Mouse (Mus musculus): ENCODE results near the gene Etfrf1. TPM values are rescaled to one million over a fixed set of nuclear protein-coding genes. Genes with fewer than 3 reads are reported as not detected.

The Etfrf1 gene
- polyA plus RNA-seq, 1 experiment from 2014 or later, result 26.5 TPM

DNA sequence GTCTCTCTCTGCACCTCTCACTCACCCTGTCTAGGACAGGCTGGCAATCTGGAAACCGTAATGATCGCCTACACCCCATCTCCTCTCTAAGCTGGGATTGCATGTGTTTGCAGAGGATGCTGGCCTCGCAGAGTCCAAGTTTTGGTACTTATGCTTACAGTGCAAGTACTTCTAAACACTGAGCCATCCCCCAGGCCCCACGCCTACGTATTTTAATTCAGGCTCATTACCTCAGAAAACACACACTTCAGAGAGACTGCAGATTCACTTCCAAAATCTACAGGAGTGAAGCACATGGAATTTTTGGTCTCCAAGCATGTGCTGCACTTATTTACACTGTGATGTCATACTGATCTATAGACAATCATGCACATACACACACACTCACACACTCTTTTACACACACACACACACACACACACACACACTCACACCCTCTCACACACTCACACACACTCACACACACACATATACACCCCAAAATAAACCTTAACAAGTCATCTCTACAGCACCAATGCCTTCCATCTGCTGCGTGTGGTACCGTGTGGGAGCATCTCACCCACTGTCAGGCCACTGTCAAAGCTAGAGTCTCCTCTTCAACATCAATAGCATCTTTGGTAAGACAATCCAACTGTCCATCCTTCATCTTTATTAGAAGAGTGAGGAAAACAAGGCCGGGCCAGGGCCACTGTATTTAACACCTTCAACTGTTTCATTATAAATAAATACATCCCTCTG, 12.8 kb upstream of the Etfrf1 start:
- no peaks in the 10 kb centered on the region for H3K27me3 ChIP-seq
- no peaks in the 10 kb centered on the region for H3K36me3 ChIP-seq
- no peak overlapping the region for H3K4me3 ChIP-seq
- H3K27ac ChIP-seq, result no peak overlapping the region
- no peak for ATAC-seq (ENCODE audit: borderline replicate concordance, extremely low read depth, low FRiP score, low TSS enrichment)
- H3K4me1 ChIP-seq, result no peaks in the 10 kb centered on the region
- no peak overlapping the region for H3K9ac ChIP-seq
- H3K4me2 ChIP-seq, result no peak overlapping the region
- WGBS, result 87% methylated on average over 8 of the region's 8 CpGs
- no peaks in the 10 kb centered on the region for H3K9me3 ChIP-seq

DNA sequence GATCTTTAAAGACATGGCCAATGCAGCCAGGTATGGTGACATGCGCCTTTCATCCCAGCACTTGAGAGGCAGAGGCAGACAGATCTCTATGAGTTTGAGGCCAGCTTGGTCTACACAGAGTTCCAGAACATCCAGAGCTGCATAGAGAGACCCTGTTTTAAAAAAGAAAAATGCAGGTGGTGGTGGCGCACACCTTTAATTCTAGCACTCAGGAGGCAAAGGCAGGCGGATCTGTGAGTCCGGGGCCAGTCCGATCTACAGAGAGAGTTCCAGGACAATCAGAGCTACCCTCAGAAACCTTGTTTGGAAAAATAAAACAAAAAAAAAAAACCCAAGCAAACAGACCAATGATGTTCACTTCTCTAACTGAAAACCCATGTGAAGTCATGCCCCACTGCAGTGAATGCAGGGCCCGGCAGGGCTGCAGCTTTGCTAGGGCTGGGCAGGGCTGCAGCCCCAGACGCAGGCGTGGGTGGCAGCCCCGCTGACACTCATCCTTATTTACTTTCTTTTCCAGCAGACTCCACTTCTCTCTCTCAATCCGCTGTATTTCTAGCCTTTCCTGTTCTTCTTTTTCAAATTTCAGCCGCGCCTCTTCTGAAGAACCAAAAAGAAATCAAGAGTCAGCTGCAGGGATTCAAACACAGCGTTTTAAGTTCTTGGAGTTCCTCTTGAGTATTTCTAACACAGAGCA, 8.4 kb upstream of the Etfrf1 start:
- 59% methylated on average over 13 of the region's 13 CpGs for WGBS
- no peaks in the 10 kb centered on the region; the same call in 1 of the 2 replicates for H3K4me1 ChIP-seq
- no peaks in the 10 kb centered on the region for H3K27me3 ChIP-seq
- no peak overlapping the region for H3K4me2 ChIP-seq
- ATAC-seq (ENCODE audit: borderline replicate concordance, extremely low read depth, low FRiP score, low TSS enrichment), result no peak
- no peak overlapping the region for H3K9ac ChIP-seq
- no peaks in the 10 kb centered on the region for H3K36me3 ChIP-seq
- H3K27ac ChIP-seq, result 0 out of 2 replicates have a peak overlapping the region, but pooled peaks have one; percentile 14
- H3K4me3 ChIP-seq, result no peak overlapping the region
- no peaks in the 10 kb centered on the region for H3K9me3 ChIP-seq

DNA sequence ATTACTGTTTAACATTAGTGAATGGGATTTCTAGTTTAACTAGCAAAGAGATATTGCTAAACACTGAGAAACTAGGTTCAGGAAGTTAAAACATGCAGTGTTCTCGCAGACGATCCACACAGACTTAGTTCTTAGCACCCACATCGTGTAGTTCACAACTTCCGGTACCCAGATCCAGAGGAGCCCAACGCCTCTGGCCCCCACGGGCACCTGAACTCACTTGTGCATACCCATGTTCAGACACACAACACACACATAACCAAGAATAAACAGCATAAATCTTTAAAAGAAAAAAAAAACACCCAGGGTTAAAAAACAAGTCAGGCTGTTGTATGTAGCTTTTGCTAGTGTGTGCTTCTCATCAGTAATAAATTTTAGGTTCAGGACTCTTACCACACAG, 6.5 kb upstream of the Etfrf1 start:
- 84% methylated on average over 6 of the region's 6 CpGs for WGBS
- ATAC-seq (ENCODE audit: borderline replicate concordance, extremely low read depth, low FRiP score, low TSS enrichment), result no peak
- H3K4me2 ChIP-seq, result no peak overlapping the region
- no peaks in the 10 kb centered on the region; the same call in 1 of the 2 replicates for H3K4me1 ChIP-seq
- H3K27me3 ChIP-seq, result no peaks in the 10 kb centered on the region
- H3K9me3 ChIP-seq, result no peaks in the 10 kb centered on the region
- no peak overlapping the region for H3K27ac ChIP-seq
- no peak overlapping the region for H3K9ac ChIP-seq
- no peaks in the 10 kb centered on the region for H3K36me3 ChIP-seq
- no peak overlapping the region for H3K4me3 ChIP-seq

DNA sequence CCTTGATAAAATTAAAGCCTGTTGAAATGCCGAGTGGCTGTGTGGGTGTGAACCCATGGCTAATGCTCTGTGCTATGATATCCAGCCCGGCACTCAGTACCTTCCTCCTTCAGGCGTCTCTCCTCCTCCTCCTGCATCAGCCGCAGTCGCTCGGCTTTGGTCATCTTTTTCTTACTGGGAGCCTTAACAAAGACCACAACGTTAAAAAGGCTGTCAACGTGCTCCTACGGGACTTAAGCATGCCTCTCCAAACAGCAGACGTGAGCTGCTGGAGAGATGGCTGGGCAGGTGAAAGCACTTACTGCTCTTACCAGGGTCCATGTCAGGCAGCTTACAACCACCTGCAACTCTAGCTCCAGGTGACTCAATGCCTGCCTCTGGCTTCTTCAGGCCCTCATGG, 5.8 kb upstream of the Etfrf1 start:
- Histone ChIP-seq H3K36me3 (no peaks in the 10 kb centered on the region), H3K4me3 (no peak overlapping the region), H3K9me3 (no peaks in the 10 kb centered on the region), H3K4me1 (peaks cover 2% of the 10 kb centered on the region), H3K27me3 (no peaks in the 10 kb centered on the region), H3K27ac (no peak overlapping the region), H3K9ac (no peak overlapping the region), H3K4me2 (no peak overlapping the region)
- 50% methylated on average over 10 of the region's 10 CpGs for WGBS
- no peak for ATAC-seq (ENCODE audit: borderline replicate concordance, extremely low read depth, low FRiP score, low TSS enrichment)

DNA sequence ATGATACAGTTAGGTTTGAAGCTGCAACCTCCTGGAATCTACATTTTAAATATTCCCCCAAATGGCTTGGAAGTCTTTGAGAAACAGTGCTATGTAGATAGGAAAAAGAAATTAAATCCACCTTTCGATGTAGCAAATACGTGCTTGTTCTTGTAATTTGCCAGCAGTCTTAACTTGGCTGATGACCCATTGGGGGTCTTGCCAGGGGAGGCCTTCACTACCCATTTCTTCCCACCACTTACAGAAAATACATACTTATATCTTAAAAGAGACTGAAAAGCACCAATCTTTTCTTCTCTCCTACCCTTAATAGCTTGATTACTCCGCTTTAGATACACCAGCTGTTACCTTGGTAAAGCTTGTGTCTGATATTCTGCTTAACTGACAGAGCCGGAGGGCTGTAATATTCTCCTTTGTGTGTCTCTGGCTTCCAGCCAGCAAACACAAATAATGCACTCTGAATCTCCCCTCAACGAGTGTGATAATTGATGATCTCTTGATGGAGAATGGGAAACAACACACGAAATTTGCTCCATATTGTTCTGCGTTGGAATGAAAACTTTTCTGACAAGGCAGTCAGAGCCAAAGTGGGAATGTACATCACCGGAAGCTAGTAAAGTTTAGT, 766 bp upstream of the Etfrf1 start:
- WGBS, result 27% methylated on average over 8 of the region's 8 CpGs
- H3K27ac ChIP-seq, result peak overlapping the region; percentile 49

DNA sequence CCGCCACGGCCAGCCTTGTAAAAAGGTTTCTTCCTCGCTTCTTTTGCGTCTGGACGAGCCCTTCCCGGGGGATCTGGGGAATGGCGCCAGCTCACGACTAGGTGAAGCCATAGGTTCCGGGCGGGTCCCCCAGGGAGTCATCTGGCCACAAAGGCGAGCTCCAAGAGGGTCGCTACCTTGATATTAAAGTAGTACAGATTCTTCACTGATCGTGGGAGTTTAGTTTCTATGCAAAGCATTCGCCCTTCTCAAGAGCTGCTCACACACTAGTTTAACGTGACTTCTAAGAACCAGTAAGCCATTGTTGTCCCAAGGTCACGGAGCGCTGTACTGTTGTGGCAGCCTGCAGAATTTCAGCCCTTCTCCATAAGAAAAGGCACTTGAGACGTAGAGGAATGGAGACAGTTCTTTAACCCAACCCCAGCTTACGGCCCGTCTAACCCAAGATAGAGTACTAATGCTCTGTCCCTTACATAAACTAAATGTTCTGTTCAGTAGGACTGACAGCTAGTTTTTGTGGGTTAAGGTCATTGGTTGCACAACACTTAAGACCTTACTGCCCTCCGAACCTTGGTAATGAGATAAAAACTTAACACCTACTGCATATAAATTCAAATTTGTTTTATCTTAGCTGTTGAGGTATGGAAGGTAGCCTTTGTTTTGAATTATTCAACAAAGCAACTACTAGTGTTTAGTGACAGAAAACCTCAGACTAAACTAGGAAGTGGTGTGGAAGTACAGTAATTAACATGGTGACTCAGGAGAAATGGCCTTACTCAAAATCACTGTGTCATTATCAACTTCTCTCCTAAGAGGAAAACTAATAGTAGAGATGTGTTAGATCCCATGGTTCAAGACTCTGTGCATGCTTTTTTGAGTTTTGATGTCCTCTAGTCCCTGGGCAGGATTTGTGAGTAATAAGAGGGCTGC, 707 bp downstream of the Etfrf1 start:
- Histone ChIP-seq H3K9ac (peak overlapping the region; percentile 84), H3K4me3 (peak overlapping the region; percentile 71), H3K4me2 (peak overlapping the region; percentile 72), H3K36me3 (peaks cover 5% of the 10 kb centered on the region; the same call in 1 of the 2 replicates), H3K9me3 (no peaks in the 10 kb centered on the region), H3K4me1 (peaks cover 18% of the 10 kb centered on the region), H3K27ac (peak overlapping the region; percentile 97), H3K27me3 (no peaks in the 10 kb centered on the region)
- peak; percentile 25; the same call in 1 of the 2 replicates for ATAC-seq (ENCODE audit: borderline replicate concordance, extremely low read depth, low FRiP score, low TSS enrichment)
- WGBS, result 2% methylated on average over 21 of the region's 21 CpGs

More for the DNA sequence above, 766 bp upstream of the Etfrf1 start:
- Histone ChIP-seq H3K9me3 (no peaks in the 10 kb centered on the region), H3K4me2 (peak overlapping the region; percentile 78), H3K27me3 (no peaks in the 10 kb centered on the region), H3K9ac (peak overlapping the region; percentile 33), H3K4me1 (peaks cover 18% of the 10 kb centered on the region), H3K36me3 (no peaks in the 10 kb centered on the region), H3K4me3 (peak overlapping the region; percentile 71)
- no peak for ATAC-seq (ENCODE audit: borderline replicate concordance, extremely low read depth, low FRiP score, low TSS enrichment)

DNA sequence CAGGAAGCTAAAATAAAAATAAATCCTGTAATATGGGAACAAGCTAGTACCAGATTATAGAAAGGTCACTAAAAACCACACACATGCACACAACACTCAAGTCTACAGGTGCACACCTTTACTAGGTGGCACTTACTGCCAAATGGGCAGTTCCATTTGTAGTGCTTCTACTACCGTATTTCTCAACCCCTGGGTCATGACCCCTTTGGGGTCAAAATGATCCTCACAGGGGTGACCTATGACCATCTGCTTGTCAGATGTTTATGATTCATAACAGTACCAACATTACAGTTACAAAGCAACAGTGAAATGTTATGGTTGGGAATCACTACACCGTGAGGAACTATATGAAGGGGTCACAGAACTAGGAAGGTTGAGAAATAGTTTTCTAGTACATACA, 3.0 kb downstream of the Etfrf1 start:
- H3K36me3 ChIP-seq, result peaks cover 10% of the 10 kb centered on the region
- 68% methylated on average over 2 of the region's 2 CpGs for WGBS
- H3K27ac ChIP-seq, result no peak overlapping the region
- H3K4me2 ChIP-seq, result no peak overlapping the region
- H3K27me3 ChIP-seq, result no peaks in the 10 kb centered on the region
- H3K9ac ChIP-seq, result no peak overlapping the region
- no peaks in the 10 kb centered on the region for H3K9me3 ChIP-seq
- peaks cover 18% of the 10 kb centered on the region for H3K4me1 ChIP-seq
- ATAC-seq (ENCODE audit: borderline replicate concordance, extremely low read depth, low FRiP score, low TSS enrichment), result no peak
- H3K4me3 ChIP-seq, result no peak overlapping the region

DNA sequence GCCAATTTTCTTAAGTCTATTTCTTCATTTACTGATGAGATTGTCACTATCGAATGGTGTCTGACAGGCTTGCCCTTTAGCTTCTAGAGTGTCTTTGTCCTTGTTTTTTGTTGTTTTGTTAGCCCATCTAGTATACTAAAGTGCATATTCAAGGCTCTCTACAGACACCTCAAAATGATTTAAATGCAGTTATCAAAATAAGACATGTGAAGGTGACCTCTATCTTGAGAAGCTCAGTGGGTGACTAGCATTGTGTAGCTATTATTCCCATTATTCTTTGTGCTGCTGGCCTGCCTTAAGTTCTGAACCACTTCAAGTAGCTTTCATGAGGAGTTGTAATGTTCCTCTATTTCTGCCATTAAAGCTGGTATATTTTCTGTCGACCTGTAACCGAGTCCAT, 4.9 kb downstream of the Etfrf1 start:
- Histone ChIP-seq H3K36me3 (peaks cover 15% of the 10 kb centered on the region), H3K9me3 (no peaks in the 10 kb centered on the region), H3K27me3 (no peaks in the 10 kb centered on the region), H3K27ac (no peak overlapping the region), H3K4me1 (peaks cover 12% of the 10 kb centered on the region), H3K9ac (no peak overlapping the region), H3K4me3 (no peak overlapping the region), H3K4me2 (no peak overlapping the region)
- ATAC-seq (ENCODE audit: borderline replicate concordance, extremely low read depth, low FRiP score, low TSS enrichment), result no peak
- 86% methylated on average over 3 of the region's 3 CpGs for WGBS

DNA sequence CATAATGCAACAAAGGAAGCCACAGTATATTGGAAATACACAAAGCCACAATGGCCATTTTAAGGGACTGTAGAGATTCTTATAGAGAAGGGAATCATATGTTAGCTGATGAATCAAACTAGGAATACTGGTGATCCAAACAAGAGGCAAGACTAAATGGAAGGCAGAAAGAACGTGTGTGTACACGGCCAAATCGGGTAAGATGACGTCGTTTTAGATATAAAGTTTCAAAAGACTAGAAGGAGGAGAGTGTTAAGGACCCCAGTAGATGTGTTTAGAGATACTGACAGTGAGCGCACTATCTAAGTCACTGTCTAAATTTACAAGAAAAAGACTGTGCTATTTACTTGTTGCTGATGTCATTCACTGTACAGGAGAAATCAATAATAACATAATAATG, 13.3 kb downstream of the Etfrf1 start:
- no peak for ATAC-seq (ENCODE audit: borderline replicate concordance, extremely low read depth, low FRiP score, low TSS enrichment)
- Histone ChIP-seq H3K4me3 (no peak overlapping the region), H3K36me3 (peaks cover 35% of the 10 kb centered on the region), H3K4me1 (no peaks in the 10 kb centered on the region), H3K27ac (no peak overlapping the region), H3K9ac (no peak overlapping the region), H3K9me3 (no peaks in the 10 kb centered on the region), H3K4me2 (no peak overlapping the region), H3K27me3 (no peaks in the 10 kb centered on the region)
- 90% methylated on average over 6 of the region's 6 CpGs for WGBS

DNA sequence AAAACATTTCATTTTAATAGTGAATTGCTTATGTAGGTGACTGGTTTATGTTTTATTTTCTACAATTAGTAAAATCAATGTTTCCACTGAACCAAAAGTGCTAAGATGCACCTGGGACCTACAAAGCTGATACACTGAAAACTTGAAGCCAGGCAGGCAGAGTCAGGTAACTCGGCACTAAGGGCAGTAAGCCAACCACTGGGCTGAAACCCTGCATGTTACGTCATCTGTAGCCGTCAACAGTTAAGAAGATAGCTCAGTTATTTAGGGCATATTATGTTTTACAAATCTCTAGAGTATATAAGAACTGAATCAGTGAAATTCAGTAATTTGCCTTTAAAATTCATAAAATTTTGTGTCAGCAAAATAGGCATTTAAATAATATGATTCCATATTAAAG, 15.4 kb downstream of the Etfrf1 start:
- 79% methylated on average over 3 of the region's 3 CpGs for WGBS
- no peak overlapping the region for H3K9ac ChIP-seq
- no peaks in the 10 kb centered on the region for H3K9me3 ChIP-seq
- H3K27ac ChIP-seq, result no peak overlapping the region
- no peaks in the 10 kb centered on the region for H3K4me1 ChIP-seq
- no peak overlapping the region for H3K4me2 ChIP-seq
- no peak overlapping the region for H3K4me3 ChIP-seq
- H3K36me3 ChIP-seq, result peaks cover 31% of the 10 kb centered on the region
- no peak for ATAC-seq (ENCODE audit: borderline replicate concordance, extremely low read depth, low FRiP score, low TSS enrichment)
- no peaks in the 10 kb centered on the region for H3K27me3 ChIP-seq

DNA sequence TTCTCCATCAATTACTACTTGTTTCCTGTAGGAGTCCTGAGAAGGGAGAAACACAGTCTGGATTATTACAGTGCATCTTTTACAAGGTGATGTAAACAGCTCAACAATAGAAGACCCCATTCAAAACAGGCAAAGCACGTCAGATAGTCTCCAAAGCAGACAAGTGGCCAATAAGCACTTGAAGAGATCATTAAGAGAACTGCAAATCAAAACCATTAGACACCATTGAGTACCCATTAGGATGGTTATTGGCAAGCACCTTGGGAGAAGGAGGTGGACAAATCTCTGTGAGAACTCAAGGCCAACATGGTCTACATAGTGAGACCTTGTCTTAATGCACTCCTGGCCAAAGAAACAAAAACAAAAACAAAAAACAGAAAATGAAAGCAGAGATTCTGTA, 23.5 kb downstream of the Etfrf1 start:
- no peak overlapping the region for H3K27ac ChIP-seq
- ATAC-seq (ENCODE audit: borderline replicate concordance, extremely low read depth, low FRiP score, low TSS enrichment), result no peak
- no peak overlapping the region for H3K4me2 ChIP-seq
- no peaks in the 10 kb centered on the region for H3K9me3 ChIP-seq
- no peak overlapping the region for H3K4me3 ChIP-seq
- H3K27me3 ChIP-seq, result no peaks in the 10 kb centered on the region
- H3K4me1 ChIP-seq, result no peaks in the 10 kb centered on the region
- H3K36me3 ChIP-seq, result peaks cover 19% of the 10 kb centered on the region
- H3K9ac ChIP-seq, result no peak overlapping the region
- WGBS, result 64% methylated on average over 1 of the region's 1 CpGs
